Mouse (Mus musculus) ES-Bruce4 (cell line): Measurements from ENCODE around the gene Agtrap.

Experiments
- CTCF ChIP-seq: IDR thresholded peaks from one replicate; pipeline ENCODE4 v1.8.1; 2011; ENCODE audit warnings: low read depth, low read length
- EP300 ChIP-seq: IDR thresholded peaks from 2 replicates; pipeline ENCODE4 v1.6.1; 2011; ENCODE audit warnings: low read depth, low read length; ENCODE audit not compliant: insufficient read depth
- POLR2A ChIP-seq: IDR thresholded peaks from one replicate; pipeline ENCODE4 v1.8.1; 2011; ENCODE audit warnings: low read length; ENCODE audit not compliant: insufficient read depth

DNA sequence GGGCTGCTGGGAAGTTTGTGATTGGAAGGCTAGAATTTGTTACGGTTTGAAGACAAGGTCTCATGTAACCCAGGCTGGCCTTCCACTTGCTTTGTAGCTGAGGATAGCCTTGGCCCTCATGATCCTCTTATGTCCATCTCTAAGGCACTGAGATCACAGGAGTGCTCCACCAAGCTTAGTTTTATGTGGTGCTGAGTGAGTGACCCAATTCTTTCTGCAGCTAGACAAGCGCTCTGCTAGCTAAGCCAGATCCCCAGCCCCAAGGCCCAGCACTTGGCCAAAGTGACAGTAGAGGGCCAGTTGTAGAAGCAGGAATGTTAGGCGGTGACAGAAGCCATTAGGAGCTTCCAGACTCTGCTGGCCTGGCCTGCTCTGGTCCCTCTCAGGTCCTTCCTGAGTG is 16.3 kb upstream of the Agtrap start:
- no peak for TF ChIP-seq CTCF
- no peak for TF ChIP-seq POLR2A
- no peak for TF ChIP-seq EP300
